Mouse (Mus musculus): ENCODE measurements at regions not wholly inside any gene's neighbourhood (a gene's known extent, or its start where the extent isn't known, plus 50 kb on each side); places are given as distances from the start of the nearest gene placed in this dataset.
A peak's percentile ranks its signal among the peaks of the same experiment; 100 is the strongest.

DNA sequence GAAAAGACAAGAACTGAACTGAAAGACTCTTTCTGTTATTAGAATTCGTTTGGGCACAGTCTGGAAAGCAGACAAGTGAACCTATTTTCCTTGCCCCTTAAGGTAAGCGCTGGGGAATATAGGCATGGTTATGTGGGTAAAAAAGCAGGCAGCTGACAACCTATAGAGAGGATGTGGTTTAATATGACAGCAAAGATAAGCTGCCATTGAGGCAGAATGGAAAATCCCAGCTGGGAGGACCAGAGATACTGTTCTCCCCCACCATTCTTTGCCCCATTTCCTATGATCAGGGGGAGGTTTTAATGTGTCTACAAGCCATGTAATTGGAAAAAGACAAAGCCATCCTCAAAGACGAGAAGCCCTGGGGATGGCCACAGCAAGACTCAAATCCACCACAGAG is 984.9 kb upstream of the Gm7489 start:
- Histone ChIP-seq H3K9ac (no peak overlapping the region), H3K27ac (no peak overlapping the region), H3K27me3 (replicated peaks) (no peaks in the 10 kb centered on the region), H3K36me3 (no peaks in the 10 kb centered on the region), H3K4me1 (replicated peaks) (no peaks in the 10 kb centered on the region), H3K4me3 (replicated peaks) (no peak overlapping the region), H3K9me3 (no peaks in the 10 kb centered on the region), H3K4me2 (replicated peaks) (no peak overlapping the region)
- WGBS: 83% methylated on average over 3 of the region's 3 CpGs
- no peak for ATAC-seq

DNA sequence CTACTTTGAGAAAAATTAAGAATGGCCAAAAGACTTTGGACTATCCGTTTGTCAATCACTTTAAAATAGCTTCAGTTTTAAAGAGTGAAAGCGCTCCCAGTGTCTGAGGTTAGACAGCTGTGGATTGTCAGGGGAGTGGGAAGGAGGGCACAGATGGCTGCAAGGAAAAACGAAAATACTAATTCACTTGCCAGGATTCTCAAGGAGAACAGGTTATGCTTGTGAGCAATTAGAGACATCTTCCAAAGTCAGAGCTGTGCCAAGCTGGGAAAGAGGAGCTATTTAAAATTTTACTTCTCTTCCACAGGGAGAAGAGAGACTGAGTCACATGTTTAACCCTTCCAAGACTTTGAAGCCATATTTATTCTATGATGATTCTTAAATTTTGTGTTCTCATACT is 979.5 kb upstream of the Gm7489 start:
- no peak overlapping the region for H3K4me2 ChIP-seq (replicated peaks)
- no peaks in the 10 kb centered on the region for H3K27me3 ChIP-seq (replicated peaks)
- no peaks in the 10 kb centered on the region for H3K9me3 ChIP-seq
- no peak overlapping the region for H3K9ac ChIP-seq
- H3K4me3 ChIP-seq (replicated peaks): no peak overlapping the region
- no peak for ATAC-seq
- no peaks in the 10 kb centered on the region for H3K4me1 ChIP-seq (replicated peaks)
- WGBS: 80% methylated on average over 3 of the region's 3 CpGs
- no peaks in the 10 kb centered on the region for H3K36me3 ChIP-seq
- no peak overlapping the region for H3K27ac ChIP-seq

DNA sequence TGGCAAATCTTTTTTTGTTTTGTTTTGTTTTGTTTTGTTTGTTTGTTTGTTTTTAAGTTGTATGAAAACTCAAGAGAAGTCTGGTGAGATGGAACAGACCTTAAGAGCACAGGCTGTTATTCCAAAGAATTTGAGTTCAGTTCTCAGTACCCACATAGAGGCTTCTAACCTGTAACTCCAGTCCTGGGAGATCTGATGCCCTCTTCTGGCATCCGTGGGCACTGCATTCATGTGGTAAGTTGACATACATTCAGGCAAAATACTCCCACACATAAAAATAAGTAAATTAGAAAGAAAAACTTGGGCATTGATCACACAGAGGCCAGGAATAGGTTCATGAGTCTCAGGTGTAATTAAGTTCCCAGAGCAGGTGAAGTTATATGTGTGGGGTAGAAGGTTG is 977.5 kb upstream of the Gm7489 start:
- WGBS: 48% methylated on average over 1 of the region's 1 CpGs
- Histone ChIP-seq H3K4me2 (replicated peaks) (no peak overlapping the region), H3K9ac (no peak overlapping the region), H3K4me1 (replicated peaks) (no peaks in the 10 kb centered on the region), H3K4me3 (replicated peaks) (no peak overlapping the region), H3K9me3 (no peaks in the 10 kb centered on the region), H3K27ac (no peak overlapping the region), H3K36me3 (no peaks in the 10 kb centered on the region), H3K27me3 (replicated peaks) (no peaks in the 10 kb centered on the region)
- no peak for ATAC-seq

DNA sequence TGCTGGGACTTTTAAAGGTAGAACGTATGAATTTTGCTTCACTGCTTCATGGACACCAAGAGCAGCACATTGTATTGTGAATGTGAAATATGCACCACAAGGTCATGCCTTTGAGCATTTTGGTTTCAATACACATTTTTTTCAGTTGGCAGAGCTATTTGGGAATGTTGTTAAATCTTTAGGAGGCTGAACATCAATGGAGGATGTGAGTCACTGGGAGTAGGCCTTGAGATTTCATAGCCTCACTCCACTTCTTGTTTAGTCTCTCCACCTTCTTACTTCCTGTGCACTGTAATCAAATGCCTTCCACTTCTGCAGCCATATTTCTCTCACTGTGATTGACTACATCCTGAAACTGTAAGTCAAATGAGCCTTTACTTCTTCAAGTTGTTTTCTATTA is 962.4 kb upstream of the Gm7489 start:
- H3K9me3 ChIP-seq: no peaks in the 10 kb centered on the region
- no peak overlapping the region for H3K4me3 ChIP-seq (replicated peaks)
- H3K4me2 ChIP-seq (replicated peaks): no peak overlapping the region
- no peak overlapping the region for H3K27ac ChIP-seq
- H3K36me3 ChIP-seq: no peaks in the 10 kb centered on the region
- H3K4me1 ChIP-seq (replicated peaks): no peaks in the 10 kb centered on the region
- no peak overlapping the region for H3K9ac ChIP-seq
- no peaks in the 10 kb centered on the region for H3K27me3 ChIP-seq (replicated peaks)
- no peak for ATAC-seq
- WGBS: 84% methylated on average over 1 of the region's 1 CpGs

DNA sequence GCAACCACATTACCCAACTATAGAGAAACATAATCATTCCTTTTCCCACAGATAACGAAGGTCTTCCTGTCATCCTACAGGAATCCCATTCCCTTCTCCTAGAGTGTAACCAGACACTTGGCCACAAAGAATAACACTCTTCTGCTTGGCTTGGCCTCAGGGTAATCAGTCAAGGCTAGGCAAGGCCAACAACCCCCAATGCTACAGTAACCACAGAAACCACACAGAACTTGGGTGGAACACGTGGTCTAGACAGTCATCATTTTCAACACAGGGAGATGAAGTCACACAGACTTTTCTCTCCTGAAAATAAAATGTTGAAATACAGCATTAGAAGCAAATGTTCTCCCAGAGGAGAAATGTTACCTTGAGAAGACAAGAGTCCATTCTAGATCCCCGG is 956.3 kb upstream of the Gm7489 start:
- Histone ChIP-seq H3K9me3 (no peaks in the 10 kb centered on the region), H3K4me3 (replicated peaks) (no peak overlapping the region), H3K4me1 (replicated peaks) (no peaks in the 10 kb centered on the region), H3K36me3 (no peaks in the 10 kb centered on the region), H3K27ac (no peak overlapping the region), H3K9ac (no peak overlapping the region), H3K27me3 (replicated peaks) (no peaks in the 10 kb centered on the region), H3K4me2 (replicated peaks) (no peak overlapping the region)
- peak; percentile 51 for ATAC-seq
- 51% methylated on average over 3 of the region's 3 CpGs for WGBS

DNA sequence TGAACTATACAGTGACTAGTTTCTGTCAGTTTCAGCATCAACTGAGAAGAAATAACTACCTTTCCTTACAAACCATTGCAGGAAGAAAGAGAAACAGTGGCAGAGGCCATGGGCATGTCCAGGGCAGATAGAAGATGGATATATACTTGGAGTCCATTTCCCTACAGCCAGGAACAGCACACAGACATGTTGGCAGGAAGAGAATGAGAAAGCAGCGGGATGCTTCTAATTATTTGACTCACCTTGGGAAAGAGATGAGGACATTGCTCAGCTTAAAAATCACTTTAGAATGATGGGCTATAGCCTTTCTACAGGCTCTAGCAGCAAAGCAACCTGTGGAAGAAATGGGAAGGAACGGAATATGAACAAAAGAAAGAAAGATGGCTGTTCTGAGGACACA is 947.6 kb upstream of the Gm7489 start:
- WGBS: 67% methylated on average over 2 of the region's 2 CpGs
- no peaks in the 10 kb centered on the region for H3K36me3 ChIP-seq
- no peak overlapping the region for H3K27ac ChIP-seq
- no peaks in the 10 kb centered on the region for H3K9me3 ChIP-seq
- no peak for ATAC-seq
- 0 out of 2 replicates have a peak, but pooled peaks cover 2% of the 10 kb centered on the region for H3K4me1 ChIP-seq (replicated peaks)
- no peaks in the 10 kb centered on the region for H3K27me3 ChIP-seq (replicated peaks)
- H3K9ac ChIP-seq: no peak overlapping the region
- no peak overlapping the region for H3K4me3 ChIP-seq (replicated peaks)
- no peak overlapping the region for H3K4me2 ChIP-seq (replicated peaks)

DNA sequence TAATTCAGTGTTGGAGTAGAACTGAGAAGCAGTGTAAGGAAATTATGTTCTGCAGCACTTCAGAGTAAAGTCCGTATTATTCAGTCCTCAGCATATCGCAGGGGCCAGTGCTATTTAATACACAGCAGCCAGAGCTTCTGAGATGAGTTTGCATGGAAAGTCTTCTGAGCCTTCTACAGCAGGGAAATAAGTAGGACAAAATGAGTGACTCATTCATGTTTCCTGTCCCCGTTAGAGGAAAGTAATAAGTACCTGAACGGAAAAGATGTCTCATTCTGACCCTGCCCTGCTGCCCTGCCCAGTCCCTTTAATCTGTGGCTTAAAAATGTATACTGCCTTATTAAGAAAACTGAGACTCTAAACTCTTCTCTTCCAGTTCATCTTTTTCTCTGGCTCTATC is 940.1 kb upstream of the Gm7489 start:
- H3K27ac ChIP-seq: no peak overlapping the region
- H3K4me2 ChIP-seq (replicated peaks): no peak overlapping the region
- H3K27me3 ChIP-seq (replicated peaks): no peaks in the 10 kb centered on the region
- no peaks in the 10 kb centered on the region for H3K36me3 ChIP-seq
- no peaks in the 10 kb centered on the region for H3K9me3 ChIP-seq
- H3K9ac ChIP-seq: no peak overlapping the region
- H3K4me1 ChIP-seq (replicated peaks): no peaks in the 10 kb centered on the region
- WGBS: 80% methylated on average over 4 of the region's 4 CpGs
- no peak for ATAC-seq
- H3K4me3 ChIP-seq (replicated peaks): no peak overlapping the region

DNA sequence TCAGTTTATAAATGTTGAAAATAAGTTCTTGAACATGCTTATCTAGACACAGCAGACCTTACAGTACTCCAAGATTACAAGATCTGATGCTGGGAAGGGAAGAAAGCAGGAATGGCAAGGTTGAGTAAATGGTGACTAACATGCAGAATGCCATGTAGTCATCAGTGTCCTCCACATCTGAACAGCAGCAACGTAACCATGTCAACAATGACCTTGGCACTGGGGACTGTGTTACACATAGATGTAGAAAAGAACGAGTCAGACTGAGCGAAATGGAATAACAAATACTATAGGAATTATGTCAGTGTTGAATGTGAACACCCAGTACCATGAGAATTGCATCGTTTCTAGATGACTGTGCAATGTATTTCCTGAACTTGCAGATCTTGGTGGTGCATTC is 936.5 kb upstream of the Gm7489 start:
- Histone ChIP-seq H3K9me3 (no peaks in the 10 kb centered on the region), H3K4me3 (replicated peaks) (no peak overlapping the region), H3K9ac (no peak overlapping the region), H3K36me3 (no peaks in the 10 kb centered on the region), H3K27ac (no peak overlapping the region), H3K27me3 (replicated peaks) (no peaks in the 10 kb centered on the region), H3K4me2 (replicated peaks) (no peak overlapping the region), H3K4me1 (replicated peaks) (no peaks in the 10 kb centered on the region)
- 88% methylated on average over 4 of the region's 4 CpGs for WGBS
- no peak for ATAC-seq

DNA sequence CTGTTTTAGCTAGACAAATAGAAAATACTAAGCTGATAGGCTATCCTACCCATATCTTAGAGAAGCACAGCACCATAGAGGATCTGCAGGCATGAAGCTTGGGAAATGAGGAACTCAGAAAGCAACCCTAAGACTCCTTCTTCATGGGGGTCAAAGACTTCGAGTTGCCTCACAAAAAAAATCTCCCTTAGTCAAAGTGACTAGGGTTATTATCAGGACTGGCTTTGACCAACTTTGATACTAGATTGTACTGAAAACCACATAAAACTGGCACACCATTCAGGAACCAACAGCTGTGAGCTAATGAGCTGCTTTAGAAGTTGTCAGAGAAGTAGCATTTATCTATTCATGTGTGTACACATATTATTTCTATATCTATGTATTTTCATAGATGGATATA is 931.2 kb upstream of the Gm7489 start:
- ATAC-seq: no peak
- Histone ChIP-seq H3K27ac (no peak overlapping the region), H3K4me3 (replicated peaks) (no peak overlapping the region), H3K9me3 (no peaks in the 10 kb centered on the region), H3K4me2 (replicated peaks) (no peak overlapping the region), H3K4me1 (replicated peaks) (no peaks in the 10 kb centered on the region), H3K27me3 (replicated peaks) (no peaks in the 10 kb centered on the region), H3K36me3 (no peaks in the 10 kb centered on the region), H3K9ac (no peak overlapping the region)
- 67% methylated on average over 1 of the region's 1 CpGs for WGBS

DNA sequence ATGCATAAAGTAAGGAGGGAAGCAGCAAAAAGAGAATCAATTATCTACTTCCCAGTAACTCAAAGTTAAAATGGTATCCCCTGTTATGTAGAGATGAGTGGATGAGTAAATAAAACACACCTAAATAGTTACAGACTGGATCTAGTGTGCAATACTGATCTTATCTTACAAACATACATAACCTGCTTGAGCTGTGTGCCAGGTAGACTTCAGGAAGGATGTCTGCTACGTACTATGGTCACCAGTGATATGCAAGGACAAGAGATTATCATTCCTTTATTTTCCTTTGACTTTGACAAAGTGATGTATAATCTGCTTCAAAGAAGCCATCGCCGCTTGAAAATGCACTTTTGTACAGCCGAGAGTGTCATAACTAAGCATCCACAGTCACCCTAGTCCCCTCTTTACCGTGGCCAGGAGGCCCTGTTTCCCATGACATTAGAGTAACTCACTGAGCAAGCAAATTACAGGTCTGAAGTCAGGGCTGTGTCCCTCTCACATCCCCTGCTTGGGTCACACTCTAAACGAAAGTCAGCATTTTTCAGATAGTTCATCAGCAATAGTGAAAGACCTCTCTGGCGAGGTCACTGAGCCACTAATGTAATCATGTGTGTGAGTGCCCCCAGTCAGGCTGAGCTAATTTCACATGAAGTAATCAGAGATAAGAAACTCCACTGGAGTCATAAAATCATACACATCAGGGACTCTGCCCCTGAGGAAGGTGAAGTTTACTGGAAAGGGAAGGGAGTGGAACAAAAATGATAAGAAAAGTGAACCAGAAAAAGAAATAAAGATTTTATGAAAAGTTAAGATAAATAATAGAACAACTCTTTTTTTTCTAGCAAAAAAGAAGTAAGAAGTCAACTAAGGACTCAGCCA is 929.8 kb upstream of the Gm7489 start:
- H3K27ac ChIP-seq: no peak overlapping the region
- no peaks in the 10 kb centered on the region for H3K27me3 ChIP-seq (replicated peaks)
- no peaks in the 10 kb centered on the region for H3K4me1 ChIP-seq (replicated peaks)
- H3K4me3 ChIP-seq (replicated peaks): no peak overlapping the region
- no peak overlapping the region for H3K9ac ChIP-seq
- no peaks in the 10 kb centered on the region for H3K36me3 ChIP-seq
- 57% methylated on average over 7 of the region's 7 CpGs for WGBS
- H3K4me2 ChIP-seq (replicated peaks): 0 out of 2 replicates have a peak overlapping the region, but pooled peaks have one; percentile 3
- ATAC-seq: peak; percentile 97
- no peaks in the 10 kb centered on the region for H3K9me3 ChIP-seq

DNA sequence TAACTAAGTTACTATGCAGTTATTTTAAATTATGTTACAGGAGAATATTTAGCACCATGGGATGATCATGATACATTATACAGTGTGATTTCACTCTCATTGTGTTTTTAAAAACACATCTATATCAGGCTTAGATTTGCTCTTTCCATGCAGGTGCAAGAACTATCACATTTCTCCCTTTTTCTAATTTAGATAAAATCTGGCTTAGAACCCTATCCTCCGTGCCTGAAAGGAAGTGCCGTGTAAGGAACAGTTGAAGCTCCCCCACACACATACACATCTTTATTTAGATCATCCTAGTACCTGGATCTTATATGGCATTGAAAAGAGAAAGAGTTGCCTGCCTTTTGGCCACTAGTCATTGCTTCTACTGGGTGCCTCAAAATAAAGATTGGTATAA is 925.0 kb upstream of the Gm7489 start:
- no peak for ATAC-seq
- no peaks in the 10 kb centered on the region for H3K9me3 ChIP-seq
- no peaks in the 10 kb centered on the region for H3K36me3 ChIP-seq
- 84% methylated on average over 2 of the region's 2 CpGs for WGBS
- H3K4me2 ChIP-seq (replicated peaks): no peak overlapping the region
- H3K27ac ChIP-seq: no peak overlapping the region
- H3K9ac ChIP-seq: no peak overlapping the region
- H3K4me3 ChIP-seq (replicated peaks): no peak overlapping the region
- no peaks in the 10 kb centered on the region for H3K27me3 ChIP-seq (replicated peaks)
- H3K4me1 ChIP-seq (replicated peaks): no peaks in the 10 kb centered on the region

DNA sequence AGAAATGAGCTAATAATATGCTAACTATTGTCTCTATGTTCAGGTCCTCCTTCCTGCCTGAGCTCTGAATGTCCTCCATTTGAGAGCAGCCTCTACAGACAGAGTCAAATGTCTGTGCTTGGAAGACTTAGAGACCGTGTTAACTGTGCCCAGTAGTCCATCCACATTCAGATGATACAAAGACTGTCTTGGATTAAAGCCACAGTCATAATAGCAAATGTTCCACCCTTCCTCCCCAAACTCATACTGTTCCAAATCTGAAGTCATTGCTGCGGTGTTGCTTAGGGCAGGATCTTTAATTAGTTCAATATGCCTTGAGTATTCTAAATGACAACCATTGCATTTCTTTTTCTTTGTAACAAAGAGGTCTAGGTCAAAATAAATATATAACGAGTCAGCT is 923.2 kb upstream of the Gm7489 start:
- no peak overlapping the region for H3K27ac ChIP-seq
- H3K4me2 ChIP-seq (replicated peaks): no peak overlapping the region
- 88% methylated on average over 3 of the region's 3 CpGs for WGBS
- H3K27me3 ChIP-seq (replicated peaks): no peaks in the 10 kb centered on the region
- no peak overlapping the region for H3K9ac ChIP-seq
- no peaks in the 10 kb centered on the region for H3K9me3 ChIP-seq
- no peaks in the 10 kb centered on the region for H3K36me3 ChIP-seq
- H3K4me3 ChIP-seq (replicated peaks): no peak overlapping the region
- no peak for ATAC-seq
- H3K4me1 ChIP-seq (replicated peaks): no peaks in the 10 kb centered on the region

DNA sequence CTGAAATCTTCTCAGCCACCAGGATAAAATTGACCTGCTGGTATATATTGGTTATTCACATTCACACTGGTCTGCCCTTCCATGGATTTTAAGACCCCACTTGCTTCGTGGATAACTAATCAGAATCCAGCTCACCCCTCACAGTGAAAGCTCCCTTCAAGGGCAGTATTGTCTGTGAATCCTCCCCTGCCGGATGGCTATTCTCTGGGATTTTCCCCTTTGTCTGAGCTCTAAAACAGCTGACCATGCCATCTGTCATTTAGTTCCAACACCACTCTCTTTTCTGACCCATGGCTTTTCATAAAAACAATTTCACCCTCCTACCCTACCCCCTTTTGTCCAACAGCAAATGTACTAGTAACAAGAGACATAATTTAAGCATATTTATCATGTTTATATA is 920.8 kb upstream of the Gm7489 start:
- Histone ChIP-seq H3K9ac (no peak overlapping the region), H3K27ac (no peak overlapping the region), H3K4me1 (replicated peaks) (peaks cover 4% of the 10 kb centered on the region; the same call in 1 of the 2 replicates), H3K27me3 (replicated peaks) (no peaks in the 10 kb centered on the region), H3K36me3 (no peaks in the 10 kb centered on the region), H3K4me3 (replicated peaks) (no peak overlapping the region), H3K9me3 (no peaks in the 10 kb centered on the region), H3K4me2 (replicated peaks) (no peak overlapping the region)
- no peak for ATAC-seq
- WGBS: 64% methylated on average over 2 of the region's 2 CpGs
